Mouse (Mus musculus): Measurements from ENCODE around the gene Srrd. TPM values are rescaled to one million over a fixed set of nuclear protein-coding genes. Genes with fewer than 3 reads are reported as not detected.

The Srrd gene
- total and polyA plus RNA-seq, 3 experiments, result 18.5 to 28.0 (median 21.3) TPM

DNA sequence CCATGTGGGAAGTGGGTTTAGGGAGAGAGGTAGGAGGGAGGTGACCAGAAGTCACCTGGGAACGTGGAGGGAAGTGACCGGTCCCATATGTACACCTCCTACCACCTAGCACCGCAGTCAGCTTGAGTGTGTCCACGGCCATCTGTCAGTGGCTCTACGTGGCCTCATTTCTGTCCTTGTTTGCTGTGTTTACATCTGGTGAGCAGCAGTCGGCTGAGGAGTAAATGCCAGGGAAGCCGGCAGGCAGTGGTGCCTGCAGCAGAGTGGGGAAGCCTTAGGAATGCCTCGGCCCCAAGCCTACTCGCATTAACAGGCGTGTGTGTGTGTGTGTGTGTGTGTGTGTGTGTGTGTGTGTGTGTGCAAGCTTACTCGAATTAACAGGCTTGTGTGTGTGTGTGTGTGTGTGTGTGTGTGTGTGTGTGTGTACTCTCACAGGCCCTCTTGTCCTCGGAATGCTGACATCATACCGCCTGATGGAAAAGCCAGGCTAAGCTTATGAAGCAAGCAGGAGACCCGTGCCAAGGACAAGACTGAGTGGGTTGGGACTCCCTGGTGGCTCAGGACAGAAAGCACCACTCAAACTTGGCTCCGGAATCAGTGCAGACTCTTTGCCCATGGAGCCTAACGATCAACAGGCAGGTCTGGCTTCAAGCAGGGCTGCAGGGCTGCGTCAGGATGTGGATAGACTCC, 39.9 kb upstream of the Srrd start:
- TF ChIP-seq GATA2 (IDR thresholded peaks at IDR 0.05; ENCODE audit: borderline replicate concordance, low read depth, low read length) (no peak), GATA1 (IDR thresholded peaks at IDR 0.05; ENCODE audit: borderline replicate concordance, low read length) (no peak), TAL1 (conservative IDR thresholded peaks at IDR 0.05; ENCODE audit: low read depth, low read length) (no peak), POLR2AphosphoS5 (IDR thresholded peaks at IDR 0.05; ENCODE audit: insufficient replicate concordance, low read depth, low read length) (no peak), CTCF (IDR thresholded peaks at IDR 0.05; ENCODE audit: low read depth, low read length) (no peak)
- ATAC-seq (ENCODE audit: extremely low read depth, insufficient number of reproducible peaks, low FRiP score, poor library complexity, severe bottlenecking), result no peak
- Histone ChIP-seq H3K4me3 (ENCODE audit: low read depth, low read length) (no peak overlapping the region), H3K9me3 (replicated peaks) (no peaks in the 10 kb centered on the region), H3K27me3 (ENCODE audit: insufficient read depth, low read length) (peaks cover 5% of the 10 kb centered on the region), H3K36me3 (replicated peaks) (peaks cover 39% of the 10 kb centered on the region), H3K4me1 (ENCODE audit: insufficient read depth, low read depth, low read length) (peaks cover 17% of the 10 kb centered on the region)
- DNase-seq (ENCODE audit: low spot score), result no peak

DNA sequence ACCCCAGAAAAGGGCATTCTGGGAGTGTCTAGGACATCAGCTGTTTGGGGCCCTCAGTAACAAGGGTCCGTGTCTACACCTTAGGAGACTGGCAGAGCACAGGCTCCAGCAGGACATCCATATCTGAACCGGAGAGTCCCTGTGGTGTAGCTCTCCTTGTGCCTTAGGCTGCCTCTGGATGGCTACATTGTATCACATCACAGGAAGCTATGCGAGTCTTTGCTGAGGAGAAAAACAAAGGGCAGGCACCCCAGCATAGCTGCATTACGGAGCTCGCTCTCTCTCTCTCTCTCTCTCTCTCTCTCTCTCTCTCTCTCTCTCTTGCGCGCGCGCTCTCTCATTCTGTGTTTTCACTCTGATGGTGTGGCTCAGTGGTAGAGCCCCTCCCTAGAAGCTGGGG, 39.2 kb upstream of the Srrd start:
- H3K4me3 ChIP-seq (ENCODE audit: low read depth, low read length), result no peak overlapping the region
- H3K4me1 ChIP-seq (ENCODE audit: insufficient read depth, low read depth, low read length), result peaks cover 17% of the 10 kb centered on the region
- no peak for TF ChIP-seq POLR2AphosphoS5 (IDR thresholded peaks at IDR 0.05; ENCODE audit: insufficient replicate concordance, low read depth, low read length)
- TF ChIP-seq CTCF (IDR thresholded peaks at IDR 0.05; ENCODE audit: low read depth, low read length), result no peak
- no peak for TF ChIP-seq TAL1 (conservative IDR thresholded peaks at IDR 0.05; ENCODE audit: low read depth, low read length)
- no peak for TF ChIP-seq GATA2 (IDR thresholded peaks at IDR 0.05; ENCODE audit: borderline replicate concordance, low read depth, low read length)
- TF ChIP-seq GATA1 (IDR thresholded peaks at IDR 0.05; ENCODE audit: borderline replicate concordance, low read length), result no peak
- H3K27me3 ChIP-seq (ENCODE audit: insufficient read depth, low read length), result peaks cover 3% of the 10 kb centered on the region; the same call in 1 of the 2 replicates
- H3K36me3 ChIP-seq (replicated peaks), result peaks cover 46% of the 10 kb centered on the region
- DNase-seq (ENCODE audit: low spot score) (no peak), ATAC-seq (ENCODE audit: extremely low read depth, insufficient number of reproducible peaks, low FRiP score, poor library complexity, severe bottlenecking) (no peak)
- no peaks in the 10 kb centered on the region for H3K9me3 ChIP-seq (replicated peaks)

DNA sequence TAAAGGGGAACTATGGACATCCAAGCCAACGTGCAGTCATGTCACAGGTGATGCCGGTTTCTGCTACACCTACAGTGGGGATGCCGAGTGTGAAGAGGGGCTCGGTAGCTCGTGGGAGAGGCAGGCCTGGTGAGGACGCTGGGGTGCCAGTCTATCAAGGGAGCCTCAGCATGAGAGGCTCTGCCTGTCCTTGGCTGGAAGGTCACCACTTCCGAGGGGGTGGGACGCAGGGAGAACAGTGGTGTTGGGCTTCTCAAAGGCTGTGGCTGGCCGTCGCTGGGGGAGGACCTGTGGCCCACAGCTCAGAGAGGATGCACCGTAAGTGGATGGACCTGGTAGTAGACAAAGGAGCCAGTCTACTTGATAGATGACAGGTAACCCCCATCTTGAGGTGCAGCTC, 38.3 kb upstream of the Srrd start:
- H3K9me3 ChIP-seq (replicated peaks), result no peaks in the 10 kb centered on the region
- peaks cover 14% of the 10 kb centered on the region for H3K4me1 ChIP-seq (ENCODE audit: insufficient read depth, low read depth, low read length)
- no peak overlapping the region for H3K4me3 ChIP-seq (ENCODE audit: low read depth, low read length)
- peaks cover 3% of the 10 kb centered on the region; the same call in 1 of the 2 replicates for H3K27me3 ChIP-seq (ENCODE audit: insufficient read depth, low read length)
- ATAC-seq (ENCODE audit: extremely low read depth, insufficient number of reproducible peaks, low FRiP score, poor library complexity, severe bottlenecking) (no peak), DNase-seq (ENCODE audit: low spot score) (no peak)
- TF ChIP-seq POLR2AphosphoS5 (IDR thresholded peaks at IDR 0.05; ENCODE audit: insufficient replicate concordance, low read depth, low read length) (no peak), GATA1 (IDR thresholded peaks at IDR 0.05; ENCODE audit: borderline replicate concordance, low read length) (no peak), GATA2 (IDR thresholded peaks at IDR 0.05; ENCODE audit: borderline replicate concordance, low read depth, low read length) (no peak), CTCF (IDR thresholded peaks at IDR 0.05; ENCODE audit: low read depth, low read length) (no peak), TAL1 (conservative IDR thresholded peaks at IDR 0.05; ENCODE audit: low read depth, low read length) (no peak)
- H3K36me3 ChIP-seq (replicated peaks), result peaks cover 55% of the 10 kb centered on the region

DNA sequence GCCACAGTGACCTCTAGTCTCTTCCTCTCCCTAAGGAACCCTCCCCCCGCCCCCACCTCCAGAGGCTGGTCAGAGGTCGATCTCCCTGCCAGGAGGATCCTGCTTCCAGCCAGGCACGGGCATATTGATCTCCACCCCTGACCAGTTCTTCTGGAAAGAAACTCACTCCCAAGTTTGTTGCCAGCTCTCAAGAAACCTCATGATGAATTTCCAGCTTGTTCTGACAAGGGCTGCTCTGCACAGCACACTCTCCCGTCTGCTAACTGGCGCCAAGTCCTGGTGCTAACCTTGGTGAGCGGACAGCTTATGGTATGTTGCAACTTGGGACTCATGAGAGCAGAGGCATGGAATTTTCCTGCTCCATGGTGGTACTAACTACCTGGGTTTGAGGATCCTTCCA, 35.9 kb upstream of the Srrd start:
- Histone ChIP-seq H3K4me1 (ENCODE audit: insufficient read depth, low read depth, low read length) (peaks cover 8% of the 10 kb centered on the region), H3K9me3 (replicated peaks) (no peaks in the 10 kb centered on the region), H3K27me3 (ENCODE audit: insufficient read depth, low read length) (peaks cover 3% of the 10 kb centered on the region; the same call in 1 of the 2 replicates), H3K36me3 (replicated peaks) (peaks cover 79% of the 10 kb centered on the region), H3K4me3 (ENCODE audit: low read depth, low read length) (no peak overlapping the region)
- no peak for TF ChIP-seq GATA1 (IDR thresholded peaks at IDR 0.05; ENCODE audit: borderline replicate concordance, low read length)
- TF ChIP-seq CTCF (IDR thresholded peaks at IDR 0.05; ENCODE audit: low read depth, low read length), result no peak
- TF ChIP-seq POLR2AphosphoS5 (IDR thresholded peaks at IDR 0.05; ENCODE audit: insufficient replicate concordance, low read depth, low read length), result no peak
- TF ChIP-seq GATA2 (IDR thresholded peaks at IDR 0.05; ENCODE audit: borderline replicate concordance, low read depth, low read length), result no peak
- TF ChIP-seq TAL1 (conservative IDR thresholded peaks at IDR 0.05; ENCODE audit: low read depth, low read length), result no peak
- no peak for DNase-seq (ENCODE audit: low spot score)
- ATAC-seq (ENCODE audit: extremely low read depth, insufficient number of reproducible peaks, low FRiP score, poor library complexity, severe bottlenecking), result no peak

DNA sequence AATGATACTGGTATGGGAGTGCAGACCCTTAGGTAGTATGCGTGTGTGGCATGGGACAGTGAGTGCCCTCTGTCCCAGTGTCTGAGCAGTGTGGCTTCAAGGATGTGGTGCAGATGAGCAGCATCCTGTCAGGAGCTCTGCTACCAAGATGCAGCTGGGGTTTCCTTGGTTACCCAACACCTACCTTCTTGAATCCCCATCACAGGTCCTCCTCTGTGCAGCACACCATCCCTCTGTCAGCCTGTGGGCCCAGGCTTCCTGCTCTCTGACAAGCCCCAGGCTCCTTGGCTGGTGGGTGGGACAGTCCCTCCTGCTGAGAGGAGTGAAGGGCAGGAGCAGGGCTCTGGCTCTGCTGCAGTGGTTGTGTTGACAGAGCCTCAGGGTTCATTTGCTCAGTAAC, 34.5 kb upstream of the Srrd start:
- TF ChIP-seq GATA1 (IDR thresholded peaks at IDR 0.05; ENCODE audit: borderline replicate concordance, low read length), result no peak
- TF ChIP-seq POLR2AphosphoS5 (IDR thresholded peaks at IDR 0.05; ENCODE audit: insufficient replicate concordance, low read depth, low read length), result no peak
- TF ChIP-seq CTCF (IDR thresholded peaks at IDR 0.05; ENCODE audit: low read depth, low read length), result no peak
- no peak for TF ChIP-seq GATA2 (IDR thresholded peaks at IDR 0.05; ENCODE audit: borderline replicate concordance, low read depth, low read length)
- no peak for TF ChIP-seq TAL1 (conservative IDR thresholded peaks at IDR 0.05; ENCODE audit: low read depth, low read length)
- DNase-seq (ENCODE audit: low spot score) (no peak), ATAC-seq (ENCODE audit: extremely low read depth, insufficient number of reproducible peaks, low FRiP score, poor library complexity, severe bottlenecking) (no peak)
- H3K4me3 ChIP-seq (ENCODE audit: low read depth, low read length), result no peak overlapping the region
- H3K36me3 ChIP-seq (replicated peaks), result peaks cover 92% of the 10 kb centered on the region
- H3K4me1 ChIP-seq (ENCODE audit: insufficient read depth, low read depth, low read length), result peaks cover 8% of the 10 kb centered on the region
- H3K9me3 ChIP-seq (replicated peaks), result no peaks in the 10 kb centered on the region
- no peaks in the 10 kb centered on the region for H3K27me3 ChIP-seq (ENCODE audit: insufficient read depth, low read length)

DNA sequence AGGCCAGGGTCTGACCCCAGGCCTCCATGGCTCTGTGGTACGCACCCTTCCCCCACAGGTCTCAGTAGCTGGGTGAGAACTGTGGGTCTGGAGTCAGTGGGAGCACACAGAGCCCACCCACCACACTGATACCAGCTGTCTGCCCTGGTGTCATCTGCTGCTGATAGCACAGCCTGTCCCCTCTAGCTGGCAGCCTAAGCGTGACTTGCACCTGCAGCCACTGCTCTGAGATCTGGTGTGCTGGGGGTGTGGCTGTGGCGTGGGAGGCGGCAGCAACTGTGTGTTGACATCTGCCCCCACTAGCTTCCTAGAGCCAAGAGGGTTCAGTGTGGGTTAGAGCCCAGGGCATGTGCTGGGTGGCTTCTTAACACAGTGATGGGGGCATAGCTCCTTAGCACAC, 33.3 kb upstream of the Srrd start:
- Histone ChIP-seq H3K36me3 (replicated peaks) (peaks cover 99% of the 10 kb centered on the region), H3K27me3 (ENCODE audit: insufficient read depth, low read length) (no peaks in the 10 kb centered on the region), H3K9me3 (replicated peaks) (no peaks in the 10 kb centered on the region), H3K4me3 (ENCODE audit: low read depth, low read length) (no peak overlapping the region), H3K4me1 (ENCODE audit: insufficient read depth, low read depth, low read length) (peaks cover 10% of the 10 kb centered on the region)
- DNase-seq (ENCODE audit: low spot score), result no peak
- ATAC-seq (ENCODE audit: extremely low read depth, insufficient number of reproducible peaks, low FRiP score, poor library complexity, severe bottlenecking), result no peak
- no peak for TF ChIP-seq TAL1 (conservative IDR thresholded peaks at IDR 0.05; ENCODE audit: low read depth, low read length)
- no peak for TF ChIP-seq GATA1 (IDR thresholded peaks at IDR 0.05; ENCODE audit: borderline replicate concordance, low read length)
- no peak for TF ChIP-seq CTCF (IDR thresholded peaks at IDR 0.05; ENCODE audit: low read depth, low read length)
- TF ChIP-seq POLR2AphosphoS5 (IDR thresholded peaks at IDR 0.05; ENCODE audit: insufficient replicate concordance, low read depth, low read length), result no peak
- no peak for TF ChIP-seq GATA2 (IDR thresholded peaks at IDR 0.05; ENCODE audit: borderline replicate concordance, low read depth, low read length)
